Mouse (Mus musculus): ENCODE measurements at regions not wholly inside any gene's neighbourhood (a gene's known extent, or its start where the extent isn't known, plus 50 kb on each side); places are given as distances from the start of the nearest gene placed in this dataset.

GRCm38 (mm10) chr9:40617676-40618062 lies 52.7 kb upstream of the Gm21915 start:
- 38% methylated on average over 10 of the region's 10 CpGs for WGBS
- H3K4me1 ChIP-seq: peaks cover 12% of the 10 kb centered on the region; the same call in 1 of the 2 replicates
- H3K9me3 ChIP-seq: no peaks in the 10 kb centered on the region
- ATAC-seq (ENCODE audit: insufficient read depth, low FRiP score, low read depth): no peak
- no peaks in the 10 kb centered on the region for H3K27me3 ChIP-seq (replicated peaks)
- peak overlapping the region; percentile 49 for H3K4me2 ChIP-seq
- no peak overlapping the region for H3K9ac ChIP-seq
- H3K4me3 ChIP-seq (replicated peaks): no peak overlapping the region
- H3K27ac ChIP-seq: no peak overlapping the region
- H3K36me3 ChIP-seq: no peaks in the 10 kb centered on the region

GRCm38 (mm10) chr9:40617036-40617675 lies 53.3 kb upstream of the Gm21915 start:
- 3% methylated on average over 20 of the region's 20 CpGs for WGBS
- H3K4me1 ChIP-seq: peaks cover 12% of the 10 kb centered on the region; the same call in 1 of the 2 replicates
- H3K4me2 ChIP-seq: peak overlapping the region; percentile 49
- no peak for ATAC-seq (ENCODE audit: insufficient read depth, low FRiP score, low read depth)
- no peaks in the 10 kb centered on the region for H3K27me3 ChIP-seq (replicated peaks)
- no peaks in the 10 kb centered on the region for H3K36me3 ChIP-seq
- no peaks in the 10 kb centered on the region for H3K9me3 ChIP-seq
- no peak overlapping the region for H3K27ac ChIP-seq
- no peak overlapping the region for H3K9ac ChIP-seq
- no peak overlapping the region for H3K4me3 ChIP-seq (replicated peaks)

GRCm38 (mm10) chr9:40616426-40617035 lies 53.9 kb upstream of the Gm21915 start:
- Histone ChIP-seq H3K9ac (no peak overlapping the region), H3K27ac (no peak overlapping the region), H3K9me3 (no peaks in the 10 kb centered on the region), H3K36me3 (no peaks in the 10 kb centered on the region), H3K4me3 (replicated peaks) (peak overlapping the region; percentile 18; the same call in 1 of the 2 replicates), H3K4me1 (peaks cover 12% of the 10 kb centered on the region; the same call in 1 of the 2 replicates), H3K4me2 (peak overlapping the region; percentile 49), H3K27me3 (replicated peaks) (no peaks in the 10 kb centered on the region)
- WGBS: 2% methylated on average over 11 of the region's 11 CpGs
- no peak for ATAC-seq (ENCODE audit: insufficient read depth, low FRiP score, low read depth)

GRCm38 (mm10) chr9:40615891-40616290 lies 54.5 kb upstream of the Gm21915 start:
- Histone ChIP-seq H3K4me3 (replicated peaks) (no peak overlapping the region), H3K27me3 (replicated peaks) (no peaks in the 10 kb centered on the region), H3K4me2 (0 out of 2 replicates have a peak overlapping the region, but pooled peaks have one; percentile 49), H3K36me3 (no peaks in the 10 kb centered on the region), H3K4me1 (peaks cover 12% of the 10 kb centered on the region; the same call in 1 of the 2 replicates), H3K27ac (no peak overlapping the region), H3K9me3 (no peaks in the 10 kb centered on the region), H3K9ac (no peak overlapping the region)
- no peak for ATAC-seq (ENCODE audit: insufficient read depth, low FRiP score, low read depth)
- WGBS: 27% methylated on average over 8 of the region's 8 CpGs

GRCm38 (mm10) chr9:40614071-40614470 lies 56.3 kb upstream of the Gm21915 start:
- ATAC-seq (ENCODE audit: insufficient read depth, low FRiP score, low read depth): no peak
- 57% methylated on average over 5 of the region's 5 CpGs for WGBS
- Histone ChIP-seq H3K9ac (no peak overlapping the region), H3K4me2 (no peak overlapping the region), H3K4me1 (peaks cover 12% of the 10 kb centered on the region; the same call in 1 of the 2 replicates), H3K36me3 (no peaks in the 10 kb centered on the region), H3K4me3 (replicated peaks) (no peak overlapping the region), H3K9me3 (no peaks in the 10 kb centered on the region), H3K27ac (no peak overlapping the region), H3K27me3 (replicated peaks) (no peaks in the 10 kb centered on the region)

GRCm38 (mm10) chr9:40613182-40613581 lies 57.2 kb upstream of the Gm21915 start:
- whole genome bisulfite sequencing: 71% methylated on average over 4 of the region's 4 CpGs
- Histone ChIP-seq H3K4me1 (peaks cover 12% of the 10 kb centered on the region; the same call in 1 of the 2 replicates), H3K9me3 (no peaks in the 10 kb centered on the region), H3K27me3 (replicated peaks) (no peaks in the 10 kb centered on the region), H3K36me3 (no peaks in the 10 kb centered on the region), H3K27ac (no peak overlapping the region), H3K4me2 (no peak overlapping the region), H3K4me3 (replicated peaks) (no peak overlapping the region), H3K9ac (no peak overlapping the region)
- no peak for ATAC-seq (ENCODE audit: insufficient read depth, low FRiP score, low read depth)

- Histone ChIP-seq H3K27ac (no peak overlapping the region), H3K9me3 (no peaks in the 10 kb centered on the region), H3K9ac (no peak overlapping the region), H3K4me3 (replicated peaks) (no peak overlapping the region), H3K4me1 (peaks cover 12% of the 10 kb centered on the region; the same call in 1 of the 2 replicates), H3K4me2 (no peak overlapping the region), H3K27me3 (replicated peaks) (no peaks in the 10 kb centered on the region), H3K36me3 (no peaks in the 10 kb centered on the region)
- ATAC-seq (ENCODE audit: insufficient read depth, low FRiP score, low read depth): no peak
- WGBS: 94% methylated on average over 1 of the region's 1 CpGs
Observed at GRCm38 (mm10) chr9:40612755-40613154, 57.7 kb upstream of the Gm21915 start.

- 64% methylated on average over 4 of the region's 4 CpGs for WGBS
- H3K9me3 ChIP-seq: no peaks in the 10 kb centered on the region
- H3K4me3 ChIP-seq (replicated peaks): no peak overlapping the region
- no peak overlapping the region for H3K4me2 ChIP-seq
- no peaks in the 10 kb centered on the region for H3K36me3 ChIP-seq
- no peaks in the 10 kb centered on the region for H3K27me3 ChIP-seq (replicated peaks)
- H3K9ac ChIP-seq: no peak overlapping the region
- H3K27ac ChIP-seq: no peak overlapping the region
- no peak for ATAC-seq (ENCODE audit: insufficient read depth, low FRiP score, low read depth)
- H3K4me1 ChIP-seq: peaks cover 8% of the 10 kb centered on the region; the same call in 1 of the 2 replicates
Observed at GRCm38 (mm10) chr9:40612312-40612711, 58.1 kb upstream of the Gm21915 start.

- Histone ChIP-seq H3K9ac (no peak overlapping the region), H3K27me3 (replicated peaks) (no peaks in the 10 kb centered on the region), H3K4me3 (replicated peaks) (no peak overlapping the region), H3K27ac (no peak overlapping the region), H3K36me3 (no peaks in the 10 kb centered on the region), H3K4me2 (no peak overlapping the region), H3K4me1 (peaks cover 2% of the 10 kb centered on the region; the same call in 1 of the 2 replicates), H3K9me3 (no peaks in the 10 kb centered on the region)
- no peak for ATAC-seq (ENCODE audit: insufficient read depth, low FRiP score, low read depth)
- 72% methylated on average over 3 of the region's 3 CpGs for WGBS
Observed at GRCm38 (mm10) chr9:40611626-40612025, 58.8 kb upstream of the Gm21915 start.

- Histone ChIP-seq H3K9me3 (no peaks in the 10 kb centered on the region), H3K4me2 (no peak overlapping the region), H3K9ac (no peak overlapping the region), H3K27me3 (replicated peaks) (no peaks in the 10 kb centered on the region), H3K4me1 (no peaks in the 10 kb centered on the region), H3K4me3 (replicated peaks) (no peak overlapping the region), H3K36me3 (no peaks in the 10 kb centered on the region), H3K27ac (no peak overlapping the region)
- no peak for ATAC-seq (ENCODE audit: insufficient read depth, low FRiP score, low read depth)
- 87% methylated on average over 14 of the region's 14 CpGs for WGBS
Observed at GRCm38 (mm10) chr9:40608596-40608995, 61.8 kb upstream of the Gm21915 start.

GRCm38 (mm10) chr9:40607941-40608340 lies 62.5 kb upstream of the Gm21915 start:
- Histone ChIP-seq H3K27ac (no peak overlapping the region), H3K4me2 (no peak overlapping the region), H3K4me1 (no peaks in the 10 kb centered on the region), H3K27me3 (replicated peaks) (no peaks in the 10 kb centered on the region), H3K9me3 (no peaks in the 10 kb centered on the region), H3K36me3 (no peaks in the 10 kb centered on the region), H3K9ac (no peak overlapping the region), H3K4me3 (replicated peaks) (no peak overlapping the region)
- no peak for ATAC-seq (ENCODE audit: insufficient read depth, low FRiP score, low read depth)
- WGBS: 90% methylated on average over 18 of the region's 18 CpGs

GRCm38 (mm10) chr9:40603521-40603920 lies 66.9 kb upstream of the Gm21915 start:
- H3K9me3 ChIP-seq: no peaks in the 10 kb centered on the region
- H3K27ac ChIP-seq: no peak overlapping the region
- no peak overlapping the region for H3K4me3 ChIP-seq (replicated peaks)
- no peak for ATAC-seq (ENCODE audit: insufficient read depth, low FRiP score, low read depth)
- no peaks in the 10 kb centered on the region for H3K4me1 ChIP-seq
- H3K36me3 ChIP-seq: no peaks in the 10 kb centered on the region
- H3K9ac ChIP-seq: no peak overlapping the region
- 62% methylated on average over 1 of the region's 1 CpGs for WGBS
- H3K27me3 ChIP-seq (replicated peaks): no peaks in the 10 kb centered on the region
- no peak overlapping the region for H3K4me2 ChIP-seq
